Mouse (Mus musculus) mouse trophoblast stem cell (cell line): ENCODE data around the gene Psmb5.
"Not testable (repeated sequence)": the region's sequence is repeated elsewhere in the genome, so short reads cannot be mapped to it uniquely, and the experiment has no call there.

Source experiments
- in situ Hi-C, 2 experiments: fragments of 300-500 bp; cut with MseI, MboI; formaldehyde crosslinking; loops; 2 replicates in 1 of 2; 3 replicates in 1 of 2; pipeline ENCODE4 v1.15.1; 2025

Psmb5 gene

DNA sequence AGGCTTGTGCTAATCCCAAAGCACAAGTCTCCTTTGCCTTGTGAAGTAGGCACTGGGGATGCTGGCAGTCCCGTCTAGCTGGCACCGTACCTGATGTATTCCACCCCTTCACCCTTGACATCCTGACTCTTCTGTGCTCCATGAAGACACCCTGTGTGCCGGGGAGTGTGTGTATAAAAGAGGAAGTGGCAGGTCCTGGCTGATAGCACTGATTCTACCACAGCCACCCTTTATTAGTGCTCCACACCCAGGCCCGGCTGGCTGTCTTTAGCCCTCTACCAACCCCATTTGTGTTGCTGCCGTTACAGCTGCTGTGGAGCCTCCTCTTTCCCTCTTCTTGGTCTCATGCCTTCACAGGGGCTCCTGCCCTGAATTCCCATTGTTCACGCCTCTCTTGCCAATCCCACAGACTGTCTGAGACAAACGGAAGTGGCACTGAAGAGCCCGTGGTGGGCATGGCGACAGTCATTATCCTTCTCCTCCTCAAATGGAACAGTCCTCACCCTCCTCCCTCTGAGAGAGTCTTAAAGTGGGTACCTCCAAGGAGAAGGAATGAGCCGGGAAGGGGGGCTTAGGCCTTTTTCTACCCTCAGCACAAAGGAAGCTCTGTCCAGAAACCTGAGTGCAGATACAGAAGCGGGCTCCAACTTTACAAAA is 12.9 kb upstream of the Psmb5 start:
- in situ Hi-C loops = no loop called here

- in situ Hi-C loops = no loop called here
Measured at GRCm38 (mm10) chr14:54629797-54630196, 12.0 kb upstream of the Psmb5 start.

- in situ Hi-C loops = no loop called here
Measured at GRCm38 (mm10) chr14:54628103-54628502, 10.3 kb upstream of the Psmb5 start.

- in situ Hi-C loops = no loop called here
Measured at GRCm38 (mm10) chr14:54624976-54625375, 7.2 kb upstream of the Psmb5 start.

DNA sequence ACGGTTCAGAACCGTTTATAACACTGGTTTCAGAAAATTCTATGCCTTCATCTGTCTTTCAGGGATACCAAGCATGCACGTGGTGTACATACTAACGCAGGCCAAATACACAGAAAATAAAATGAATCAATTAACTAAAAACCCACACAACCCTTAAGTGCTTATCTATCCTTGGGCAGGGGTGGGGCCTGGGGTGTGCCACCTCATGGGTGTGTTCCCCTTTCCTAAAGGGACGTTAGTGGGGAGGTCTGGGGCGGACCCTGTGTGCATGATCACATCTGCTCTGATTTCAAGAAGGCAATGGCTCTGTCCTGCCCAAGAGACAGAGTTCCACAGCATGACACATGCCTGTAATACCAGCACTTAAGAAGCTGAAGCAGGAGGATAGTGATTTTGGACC is 5.5 kb upstream of the Psmb5 start:
- in situ Hi-C loops = no loop called here

DNA sequence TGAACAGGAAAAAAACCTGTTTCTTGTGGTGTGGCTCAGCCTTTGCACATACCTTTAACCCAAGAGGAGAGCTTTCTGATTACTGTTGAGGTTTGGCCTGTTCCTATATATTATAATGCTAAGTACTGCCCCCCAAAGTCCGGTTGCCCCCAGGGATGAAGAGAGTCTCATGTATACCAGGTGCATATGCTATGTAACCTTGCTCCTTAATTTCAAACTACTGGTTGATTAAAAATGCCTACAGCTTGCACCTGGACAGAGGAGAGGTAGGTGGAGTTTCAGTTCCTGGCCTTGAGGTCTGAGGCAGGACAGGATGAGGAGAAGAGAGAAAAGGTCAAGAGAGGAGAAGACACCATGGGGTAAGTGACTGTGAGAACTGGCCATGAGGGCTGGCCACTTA is 3.3 kb upstream of the Psmb5 start, which contains the start of gene Psmb11:
TSS of gene Psmb11 (plus strand) at position 301 of the 400 bp plus-strand sequence.
- in situ Hi-C loops = no loop called here

- in situ Hi-C loops = no loop called here
Measured at GRCm38 (mm10) chr14:54617152-54617896, 498 bp downstream of the Psmb5 start.

DNA sequence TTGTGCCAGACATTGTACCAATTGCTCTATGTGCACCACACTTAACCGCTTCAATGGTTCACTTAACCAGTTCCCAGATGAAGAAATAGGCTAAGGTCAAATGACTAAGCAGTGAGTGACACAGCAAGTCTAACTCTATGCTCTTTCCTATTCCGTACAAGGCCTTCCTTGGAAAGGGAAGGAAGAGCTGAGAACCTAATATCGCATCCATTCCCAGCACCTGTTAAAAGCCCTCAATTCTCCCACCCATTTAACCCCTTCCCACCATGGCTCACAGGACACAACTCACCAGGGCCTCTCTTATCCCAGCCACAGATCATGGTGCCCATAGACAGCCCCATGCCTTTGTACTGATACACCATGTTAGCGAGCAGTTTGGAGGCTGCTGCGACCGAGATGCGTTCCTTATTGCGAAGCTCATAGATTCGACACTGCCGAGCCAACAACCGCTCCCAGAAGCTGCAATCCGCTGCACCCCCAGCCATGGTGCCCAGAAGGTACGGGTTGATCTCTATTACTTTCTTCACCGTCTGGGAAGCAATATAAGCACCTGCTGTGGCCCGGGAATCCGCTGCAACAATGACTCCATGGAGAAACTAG is 1.5 kb downstream of the Psmb5 start:
- in situ Hi-C loops = no loop called here

DNA sequence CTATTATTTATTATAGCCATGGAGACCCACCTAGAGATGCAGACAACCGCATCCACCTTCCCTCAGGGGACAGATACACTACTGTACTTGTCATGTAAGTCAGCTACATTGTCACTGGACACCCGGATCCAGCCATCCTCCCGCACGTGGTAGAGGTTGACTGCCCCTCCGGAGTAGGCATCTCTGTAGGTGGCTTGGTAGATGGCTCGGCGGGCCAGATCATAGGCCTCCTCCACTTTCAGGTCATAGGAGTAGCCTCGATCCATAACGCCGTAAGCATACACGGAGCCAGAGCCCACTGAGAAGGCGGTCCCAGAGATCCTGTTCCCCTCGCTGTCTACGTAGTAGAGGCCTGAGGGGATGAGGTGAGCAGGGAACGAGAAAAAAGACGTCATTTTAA is 3.7 kb downstream of the Psmb5 start:
- in situ Hi-C loops = not testable (repeated sequence)

GRCm38 (mm10) chr14:54610648-54611047 is 7.2 kb downstream of the Psmb5 start:
- in situ Hi-C loops = no loop called here

GRCm38 (mm10) chr14:54609962-54610361 is 7.9 kb downstream of the Psmb5 start:
- in situ Hi-C loops = no loop called here

GRCm38 (mm10) chr14:54609245-54609644 is 8.6 kb downstream of the Psmb5 start:
- in situ Hi-C loops = no loop called here

- in situ Hi-C loops = no loop called here
Measured at GRCm38 (mm10) chr14:54607226-54607625, 10.6 kb downstream of the Psmb5 start.

DNA sequence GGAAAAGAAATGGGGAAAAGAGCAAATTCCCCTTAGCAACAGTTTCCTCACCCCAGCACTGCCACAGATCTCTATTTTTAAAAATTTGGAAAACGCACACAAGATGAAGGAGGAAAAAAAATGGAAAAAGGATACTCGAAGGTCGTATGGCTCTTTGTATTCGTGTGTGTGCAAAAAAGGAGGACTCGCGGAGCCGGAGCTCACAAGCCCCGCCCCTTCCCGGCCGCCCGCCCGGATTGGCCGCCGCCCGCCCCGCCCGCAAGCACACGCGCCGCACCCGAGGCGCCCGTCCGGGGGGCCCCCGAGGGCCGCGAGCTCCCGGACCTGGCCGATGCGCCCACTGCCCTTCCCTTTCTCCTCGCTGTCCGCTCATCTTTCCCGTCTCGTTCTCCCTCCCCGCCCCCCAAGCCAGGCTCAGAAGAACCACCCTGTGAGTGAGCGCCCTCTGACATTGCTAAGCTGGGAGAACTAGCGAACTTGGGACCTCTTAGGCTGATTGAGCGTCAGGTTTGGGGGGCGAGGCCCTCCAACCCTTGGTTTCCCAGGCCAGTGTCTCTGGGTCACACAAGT is 12.0 kb downstream of the Psmb5 start, which contains the start of gene 4931414P19Rik:
TSS of gene 4931414P19Rik (minus strand) at position 242 of the 570 bp plus-strand sequence.
- in situ Hi-C loops = no loop called here

- in situ Hi-C loops = no loop called here
Measured at GRCm38 (mm10) chr14:54603686-54604085, 14.1 kb downstream of the Psmb5 start.

DNA sequence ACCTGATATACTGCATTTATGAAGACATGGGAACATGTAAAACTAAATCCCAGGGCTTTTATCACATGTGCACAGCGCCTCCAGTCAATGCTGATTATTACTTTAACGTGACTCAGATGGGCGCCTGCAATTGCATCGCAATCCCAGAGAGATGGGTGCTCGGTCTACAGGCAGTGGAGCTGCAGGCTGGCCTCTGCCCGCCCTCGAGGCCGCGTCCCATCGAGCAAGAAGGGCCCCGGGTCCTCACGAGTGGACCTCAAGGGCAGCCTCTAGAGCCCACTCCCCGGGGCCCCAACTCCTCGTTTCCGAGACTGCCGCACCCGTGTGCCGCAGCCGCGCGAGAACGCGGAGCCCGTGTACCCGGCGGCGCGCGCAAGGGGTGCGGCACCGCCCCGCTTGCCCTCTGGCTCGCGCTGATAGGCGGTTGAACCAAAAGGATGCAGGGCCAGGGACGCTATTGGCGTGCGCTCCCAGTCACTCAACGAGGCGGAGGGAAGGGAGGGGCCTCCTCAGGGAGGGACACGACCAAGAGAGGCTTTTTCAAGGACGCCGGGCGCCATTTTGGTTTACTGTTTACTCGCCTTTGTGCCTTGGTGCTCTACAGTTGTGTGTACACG is 14.7 kb downstream of the Psmb5 start:
- in situ Hi-C loops = no loop called here

GRCm38 (mm10) chr14:54602613-54603012 is 15.2 kb downstream of the Psmb5 start:
- in situ Hi-C loops = no loop called here

GRCm38 (mm10) chr14:54601601-54602000 is 16.2 kb downstream of the Psmb5 start:
- in situ Hi-C loops = no loop called here

DNA sequence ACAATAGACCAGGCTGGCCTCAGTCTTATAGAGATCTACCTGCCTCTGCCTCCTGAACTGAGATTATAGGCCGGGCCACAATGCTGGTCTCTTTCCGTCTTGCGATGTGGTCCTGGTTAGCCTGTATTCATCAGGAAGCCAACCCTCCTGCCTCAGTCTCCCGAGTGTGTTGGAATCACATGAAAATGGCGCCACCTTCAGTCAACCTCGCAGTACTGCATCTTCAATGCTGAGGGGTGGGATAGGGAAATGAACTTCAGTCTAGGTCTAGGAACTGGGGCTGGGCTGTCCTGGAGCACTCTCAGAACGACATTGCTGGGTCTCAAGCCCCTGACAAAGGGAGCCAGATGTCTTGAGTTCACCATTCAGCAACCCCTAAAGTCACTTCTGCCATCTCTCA is 20.7 kb downstream of the Psmb5 start:
- in situ Hi-C loops = no loop called here

DNA sequence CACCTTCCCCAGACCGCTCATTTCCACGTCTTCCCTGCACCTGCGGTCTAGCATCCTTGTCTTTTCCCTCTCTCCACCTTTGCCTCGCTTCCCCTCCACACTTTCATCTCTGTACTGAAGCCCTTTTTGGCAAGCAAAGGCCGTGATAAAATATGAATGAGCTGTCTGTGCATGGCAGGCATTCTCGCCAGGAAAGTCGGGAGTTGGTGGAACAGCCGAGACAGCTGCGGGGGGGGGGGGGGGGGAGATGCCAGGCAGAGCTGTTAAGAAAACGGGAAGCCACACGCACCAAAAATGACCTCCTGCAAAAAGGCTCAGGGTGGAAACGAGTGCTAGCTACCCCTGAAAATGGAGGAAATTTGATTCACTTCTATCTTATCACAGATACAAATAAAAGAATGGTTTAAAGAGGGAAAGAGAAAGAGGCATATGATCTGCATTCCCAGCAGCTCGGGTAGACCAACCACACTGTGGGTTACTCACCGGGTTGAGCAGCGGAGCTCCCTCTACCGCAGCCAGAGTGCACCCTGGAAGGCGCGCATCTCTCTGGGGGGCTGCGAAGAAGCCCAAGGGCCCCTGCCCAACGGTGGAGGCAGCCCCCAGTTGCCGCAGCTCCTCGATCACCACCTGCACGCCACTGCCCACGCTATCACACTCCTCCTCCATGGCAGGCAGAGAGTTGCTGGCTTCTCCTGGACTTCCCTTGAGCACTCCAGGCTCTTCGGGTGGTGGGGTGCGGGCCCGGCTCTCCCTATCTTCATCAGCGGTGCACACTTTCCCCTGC is 23.0 kb downstream of the Psmb5 start:
- in situ Hi-C loops = no loop called here

- in situ Hi-C loops = no loop called here
Measured at GRCm38 (mm10) chr14:54594055-54594454, 23.8 kb downstream of the Psmb5 start.
